Mouse (Mus musculus): ENCODE data around the gene Apol10b.

GRCm38 (mm10) chr15:77624710-77625109, 28.8 kb upstream of the Apol10b start:
- TF ChIP-seq ZC3H11A (IDR thresholded peaks at IDR 0.05; ENCODE audit: borderline replicate concordance, low read depth, low read length): no peak
- no peak for TF ChIP-seq MAFK (IDR thresholded peaks at IDR 0.05; ENCODE audit: insufficient read depth, low read depth, low read length)
- TF ChIP-seq ZNF384 (IDR thresholded peaks at IDR 0.05; ENCODE audit: low read depth, low read length): no peak
- no peak for TF ChIP-seq HCFC1 (IDR thresholded peaks at IDR 0.05; ENCODE audit: borderline replicate concordance, insufficient read depth, low read length)
